Mouse (Mus musculus) ZHBTc4 (cell line): Measurements from ENCODE around the gene Plxnd1.

Experiments used
- DNase-seq: peaks from one replicate; pipeline ENCODE4 v3.0.0-alpha.2; 2011; ENCODE audit warnings: low read depth, low spot score

Gene Plxnd1

DNA sequence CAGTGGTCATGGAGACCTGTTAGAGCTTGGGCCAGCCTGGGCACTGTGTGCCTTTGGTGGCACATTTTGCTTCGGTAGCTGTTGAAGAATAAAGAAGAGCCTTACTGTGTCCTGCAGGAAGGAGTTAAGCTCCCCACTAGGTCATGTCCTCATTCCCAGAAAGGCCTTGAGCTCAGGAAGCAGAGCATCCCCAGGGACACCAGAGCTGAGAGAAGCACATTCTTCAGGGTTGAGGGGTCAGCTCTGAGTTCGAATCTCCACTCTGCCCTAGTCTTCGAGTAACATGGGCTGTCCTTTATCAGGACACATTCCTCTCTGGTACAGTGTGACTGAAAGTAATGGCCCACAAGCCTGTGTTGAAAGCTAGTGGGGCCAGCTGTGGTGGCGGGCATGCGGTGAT, 74.9 kb downstream of the Plxnd1 start:
- no peak for DNase-seq

GRCm38 (mm10) chr6:115918615-115919014, 76.2 kb downstream of the Plxnd1 start:
- no peak for DNase-seq

GRCm38 (mm10) chr6:115916611-115917010, 78.2 kb downstream of the Plxnd1 start:
- DNase-seq: no peak

- no peak for DNase-seq
These were observed 79.0 kb downstream of the Plxnd1 start for GRCm38 (mm10) chr6:115915601-115916445.

- DNase-seq: no peak
These were observed 80.1 kb downstream of the Plxnd1 start for GRCm38 (mm10) chr6:115914511-115915202.

DNA sequence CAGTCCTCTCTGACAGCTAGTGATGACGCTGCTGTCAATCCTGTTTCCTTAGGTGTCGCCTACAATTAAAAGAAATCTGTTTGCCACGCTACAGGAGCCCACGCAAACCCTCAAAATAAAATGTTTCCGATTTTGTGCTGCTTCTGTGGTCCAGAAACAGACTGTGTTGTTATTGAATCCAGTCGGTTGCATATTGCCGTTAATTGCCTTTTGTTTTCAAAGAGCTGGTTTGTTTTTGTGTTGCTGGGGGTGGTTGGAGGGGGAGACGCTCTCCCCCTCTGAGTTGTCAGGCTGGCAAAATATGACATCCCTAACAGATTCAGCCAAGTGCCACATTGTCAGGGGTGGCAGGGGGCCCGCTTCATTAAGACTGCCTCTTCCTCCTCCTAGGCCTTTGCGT, 81.3 kb downstream of the Plxnd1 start:
- DNase-seq: no peak

GRCm38 (mm10) chr6:115911763-115912162, 83.0 kb downstream of the Plxnd1 start:
- DNase-seq: no peak

DNA sequence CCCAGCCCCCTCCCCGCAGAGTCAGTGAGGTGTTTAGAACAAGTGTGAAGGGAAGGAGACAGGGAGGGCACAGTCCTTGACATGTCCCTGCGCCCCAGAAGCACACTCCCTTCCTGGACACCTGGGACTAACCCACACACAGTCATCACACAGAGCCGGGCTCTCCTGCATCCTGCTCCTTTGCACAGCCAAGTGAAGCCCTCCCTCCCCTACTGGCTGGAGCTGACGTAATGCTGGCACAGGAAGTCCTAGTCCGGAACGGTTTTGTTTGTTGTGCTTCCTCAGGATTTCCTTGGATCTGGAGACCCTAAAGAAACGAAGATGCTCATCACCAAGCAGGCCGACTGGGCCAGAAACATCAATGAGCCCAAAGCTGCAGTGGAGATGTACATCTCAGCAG, 84.9 kb downstream of the Plxnd1 start:
- DNase-seq: no peak

DNA sequence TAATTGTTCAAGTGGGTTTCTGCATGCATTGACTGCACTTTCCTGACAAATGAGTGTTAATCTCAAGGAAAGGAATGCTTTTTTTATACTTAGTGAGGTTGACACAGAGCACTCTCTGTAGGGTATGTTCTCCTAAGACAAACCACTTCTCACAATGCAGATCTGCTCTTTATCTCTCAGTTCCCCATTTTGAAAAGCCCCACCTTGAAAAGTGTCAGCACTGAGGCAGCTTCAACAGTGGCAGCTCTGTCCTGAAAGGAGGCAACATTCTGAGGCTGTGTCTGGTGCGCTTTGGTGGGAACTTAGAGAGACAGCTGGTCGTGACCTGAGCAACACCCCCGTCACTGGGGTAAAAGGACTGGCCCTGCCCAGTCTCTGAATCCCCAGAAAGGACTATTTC, 85.8 kb downstream of the Plxnd1 start:
- DNase-seq: no peak

DNA sequence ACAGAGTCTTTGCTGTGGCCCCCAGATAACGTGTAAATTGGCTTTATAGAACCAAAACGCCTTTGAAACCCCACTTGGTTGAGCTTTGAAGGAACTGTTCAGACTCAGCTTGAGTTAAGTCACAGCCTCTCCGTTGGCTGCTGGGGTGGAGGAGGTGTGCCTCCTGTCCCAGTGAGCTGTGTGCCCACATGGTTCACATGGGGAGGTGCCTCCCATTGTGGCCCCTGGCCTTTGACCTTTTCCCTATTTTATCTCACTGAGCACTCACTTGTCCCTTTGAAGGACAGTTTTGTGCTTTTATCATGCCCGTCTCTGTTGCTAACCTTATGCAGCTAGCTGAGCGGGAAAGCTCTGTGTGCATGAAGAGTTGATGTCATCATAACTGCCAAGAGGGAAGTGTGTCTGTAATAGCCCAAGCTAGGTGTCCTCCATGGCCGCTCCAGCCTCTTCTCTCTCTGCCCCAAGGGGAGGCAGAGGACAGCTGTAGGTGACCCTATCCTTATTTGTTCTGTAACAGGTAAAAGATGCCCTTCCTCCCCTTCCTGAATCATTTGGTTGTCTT, 86.3 kb downstream of the Plxnd1 start:
- DNase-seq: no peak

DNA sequence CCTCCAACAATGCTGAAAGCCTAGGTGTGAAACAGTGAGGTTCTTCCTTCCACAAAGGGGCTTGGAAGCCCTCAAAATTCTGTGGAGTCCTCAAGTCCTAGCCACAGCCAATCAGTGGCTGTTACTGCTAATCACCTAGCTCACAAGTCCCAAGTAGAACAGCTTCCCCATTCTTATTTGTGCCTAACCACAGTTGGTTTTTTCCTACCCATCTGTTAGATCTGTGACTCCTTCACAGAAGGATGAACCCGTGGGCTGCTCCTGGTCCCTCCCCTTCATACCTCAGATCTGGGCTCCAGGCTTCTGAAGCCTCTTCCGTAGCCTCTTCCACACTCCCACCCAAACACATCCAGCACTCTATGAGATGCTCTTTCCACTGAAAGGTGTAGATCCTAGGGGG, 87.9 kb downstream of the Plxnd1 start:
- no peak for DNase-seq

DNA sequence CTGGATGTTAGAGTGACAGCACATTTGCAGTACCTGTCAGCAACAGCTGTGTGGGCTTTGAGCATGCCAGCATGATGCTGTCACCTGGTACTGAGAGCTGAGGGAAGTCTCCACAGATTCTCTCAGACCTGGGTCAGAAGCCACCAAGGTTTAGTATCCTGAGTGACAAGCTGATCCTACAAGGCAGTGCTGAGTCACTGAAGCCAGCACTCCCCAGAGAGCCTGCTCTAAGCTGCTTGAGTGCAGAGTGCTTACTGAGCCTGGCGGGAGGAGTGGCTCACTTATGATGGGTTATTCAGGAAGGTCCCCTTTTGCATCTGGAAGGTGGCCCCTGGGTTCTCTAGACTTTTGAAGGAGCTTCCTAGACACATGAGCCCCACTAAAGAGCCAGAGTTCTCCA, 88.3 kb downstream of the Plxnd1 start:
- no peak for DNase-seq

- no peak for DNase-seq
These were observed 89.2 kb downstream of the Plxnd1 start for GRCm38 (mm10) chr6:115905568-115905967.
